Mouse (Mus musculus): ENCODE measurements around the gene Sfrp4. TPM values are rescaled to one million over a fixed set of nuclear protein-coding genes. Genes with fewer than 3 reads are reported as not detected.

The Sfrp4 gene
- total RNA-seq, 2 experiments from 2014 or later = 1.8 to 2.5 TPM

GRCm38 (mm10) chr13:19630768-19631709 lies 8.1 kb downstream of the Sfrp4 start:
- no peak for DNase-seq (ENCODE audit: low spot score in 2 of 2)

- no peak for DNase-seq (ENCODE audit: low spot score in 2 of 2)
Observed at GRCm38 (mm10) chr13:19636131-19636530, 13.2 kb downstream of the Sfrp4 start.

GRCm38 (mm10) chr13:19640203-19640851 lies 17.4 kb downstream of the Sfrp4 start:
- peak in 1 of 2 experiments; percentile 49 for DNase-seq (ENCODE audit: low spot score in 2 of 2)

- DNase-seq (ENCODE audit: low spot score in 2 of 2) = no peak
Observed at GRCm38 (mm10) chr13:19643519-19643918, 20.6 kb downstream of the Sfrp4 start.

GRCm38 (mm10) chr13:19644225-19644624 lies 21.3 kb downstream of the Sfrp4 start:
- DNase-seq (ENCODE audit: low spot score in 2 of 2) = no peak

GRCm38 (mm10) chr13:19649824-19650223 lies 26.9 kb downstream of the Sfrp4 start:
- DNase-seq (ENCODE audit: low spot score in 2 of 2) = no peak

GRCm38 (mm10) chr13:19652405-19652804 lies 29.5 kb downstream of the Sfrp4 start:
- no peak for DNase-seq (ENCODE audit: low spot score in 2 of 2)

- DNase-seq (ENCODE audit: low spot score in 2 of 2) = no peak
Observed at GRCm38 (mm10) chr13:19668355-19669140, 45.6 kb downstream of the Sfrp4 start.

GRCm38 (mm10) chr13:19674025-19674424 lies 51.1 kb downstream of the Sfrp4 start:
- DNase-seq (ENCODE audit: low spot score in 2 of 2) = no peak

GRCm38 (mm10) chr13:19674601-19675000 lies 51.7 kb downstream of the Sfrp4 start:
- DNase-seq (ENCODE audit: low spot score in 2 of 2) = no peak

Other genes starting within 250 kb of the Sfrp4 start
- 10 to 100 TPM; 68.7 to 72.1 TPM for gene Stard3nl, start 227.3 kb upstream of the Sfrp4 start, total RNA-seq (2021)
- gene Epdr1, start 3.2 kb upstream of the Sfrp4 start, total RNA-seq (2021) = 10 to 100 TPM; 55.7 to 59.2 TPM
- not detected for gene Nme8, start 74.7 kb downstream of the Sfrp4 start, total RNA-seq (2021)
- not detected for gene Gpr141, start 201.2 kb downstream of the Sfrp4 start, total RNA-seq (2021)